Mouse (Mus musculus) heart, embryonic 15.5 days (tissue): Measurements from ENCODE around the gene Zfp423. TPM values are rescaled to one million over a fixed set of nuclear protein-coding genes. Genes with fewer than 3 reads are reported as not detected.

ENCODE experiments used
- ATAC-seq: fragments of 200-750 bp; cut with Nextera tagmentation; replicated peaks from 2 replicates; pipeline ENCODE4 v1.8.0; 2017; ENCODE audit warnings: low read depth, moderate TSS enrichment; ENCODE audit not compliant: insufficient number of reproducible peaks, insufficient read depth, low FRiP score
- H3K27ac ChIP-seq: fragments of 300-500 bp; sonication (generic); 2 replicates; pipeline ENCODE4 v1.5.1; 2015; ENCODE audit warnings: mild to moderate bottlenecking, inconsistent platforms
- H3K27me3 ChIP-seq: fragments of 300-500 bp; sonication (generic); 2 replicates; pipeline ENCODE4 v1.6.1; 2015; ENCODE audit warnings: inconsistent platforms
- H3K36me3 ChIP-seq: fragments of 300-500 bp; sonication (generic); 2 replicates; pipeline ENCODE4 v1.6.1; 2015; ENCODE audit warnings: mild to moderate bottlenecking, inconsistent platforms
- H3K4me1 ChIP-seq: fragments of 300-500 bp; sonication (generic); replicated peaks from 2 replicates; pipeline ENCODE4 v1.6.1; 2015; ENCODE audit warnings: inconsistent platforms
- H3K4me2 ChIP-seq: fragments of 300-500 bp; sonication (generic); 2 replicates; pipeline ENCODE4 v1.6.1; 2015; ENCODE audit warnings: inconsistent platforms, mild to moderate bottlenecking, moderate library complexity
- H3K4me3 ChIP-seq: fragments of 300-500 bp; sonication (generic); 2 replicates; pipeline ENCODE4 v1.5.1; 2015; ENCODE audit warnings: mild to moderate bottlenecking, inconsistent platforms
- H3K9ac ChIP-seq: fragments of 300-500 bp; sonication (generic); 2 replicates; pipeline ENCODE4 v1.6.1; 2015; ENCODE audit warnings: mild to moderate bottlenecking, inconsistent platforms
- H3K9me3 ChIP-seq: fragments of 300-500 bp; sonication (generic); replicated peaks from 2 replicates; pipeline ENCODE4 v1.6.1; 2016; ENCODE audit warnings: inconsistent platforms
- WGBS: fragments of 180-500 bp; shearing (Covaris S2); methylation state at CpG from one replicate; pipeline ENCODE4 v1.1.7; 2015; ENCODE audit warnings: mixed read lengths; 5-methylcytosine and 5-hydroxymethylcytosine counted together
- polyA plus RNA-seq: library from polyadenylated mRNA; unstranded; fragments of >200 nt; fragmentation: Nextera tagmentation; extraction: Ambion mirVana; gene quantifications from 2 replicates; pipeline ENCODE4 v1.2.1, GENCODE M21; 2015

The Zfp423 gene
- polyA plus RNA-seq, 1 experiment from 2014 or later, result 3.6 TPM

GRCm38 (mm10) chr8:87819263-87819662 lies 140.1 kb downstream of the Zfp423 start:
- Histone ChIP-seq H3K4me2 (no peak overlapping the region), H3K4me3 (no peak overlapping the region), H3K27ac (no peak overlapping the region), H3K27me3 (no peaks in the 10 kb centered on the region), H3K9me3 (no peaks in the 10 kb centered on the region), H3K4me1 (peaks cover 15% of the 10 kb centered on the region), H3K9ac (no peak overlapping the region), H3K36me3 (no peaks in the 10 kb centered on the region)
- 83% methylated on average over 3 of the region's 3 CpGs for WGBS
- no peak for ATAC-seq

GRCm38 (mm10) chr8:87818506-87818905 lies 140.9 kb downstream of the Zfp423 start:
- Histone ChIP-seq H3K4me3 (no peak overlapping the region), H3K36me3 (no peaks in the 10 kb centered on the region), H3K9ac (no peak overlapping the region), H3K27ac (no peak overlapping the region), H3K4me2 (no peak overlapping the region), H3K9me3 (no peaks in the 10 kb centered on the region), H3K4me1 (peaks cover 15% of the 10 kb centered on the region), H3K27me3 (no peaks in the 10 kb centered on the region)
- WGBS, result 82% methylated on average over 7 of the region's 7 CpGs
- no peak for ATAC-seq

DNA sequence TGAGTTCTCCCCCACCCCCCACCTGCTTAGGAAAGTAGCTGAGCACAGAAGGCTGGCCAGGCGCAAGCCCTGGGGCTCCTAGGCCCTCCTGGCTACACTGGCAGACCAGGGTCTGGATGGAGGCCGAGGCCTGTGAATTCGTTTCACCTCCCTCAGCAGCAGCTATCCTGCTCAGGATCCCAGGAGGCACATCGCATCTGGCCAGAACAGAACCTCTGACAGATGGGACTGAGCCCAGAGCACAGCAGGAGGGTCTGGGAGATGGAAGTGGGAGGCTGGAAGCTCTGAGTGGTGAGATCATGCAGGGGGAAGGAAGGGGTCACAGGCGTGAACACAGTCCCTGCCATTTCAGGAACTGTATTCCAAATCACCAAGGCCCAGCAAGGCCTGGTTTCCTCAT lies 143.3 kb downstream of the Zfp423 start:
- H3K27me3 ChIP-seq, result no peaks in the 10 kb centered on the region

DNA sequence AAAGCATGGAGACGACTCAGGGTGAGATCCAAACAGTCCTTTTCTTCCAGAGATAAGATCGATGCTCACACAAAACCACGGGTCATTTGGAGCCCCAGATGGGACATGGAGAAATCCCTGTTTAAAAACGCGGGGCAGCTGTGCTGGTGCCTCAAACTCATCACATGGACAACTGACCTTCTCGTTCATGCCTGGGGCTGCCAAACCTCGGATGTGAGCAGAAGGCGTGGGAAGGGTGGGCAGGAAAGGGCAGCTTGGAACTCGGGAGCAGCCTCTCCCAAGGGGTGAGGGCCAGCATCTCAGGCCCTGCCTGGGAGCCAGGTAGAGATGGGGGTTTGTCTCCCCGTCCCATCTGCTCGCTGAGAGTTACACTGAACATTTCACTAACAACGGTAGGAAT lies 146.7 kb downstream of the Zfp423 start:
- Histone ChIP-seq H3K4me3 (no peak overlapping the region), H3K36me3 (no peaks in the 10 kb centered on the region), H3K9me3 (no peaks in the 10 kb centered on the region), H3K27me3 (no peaks in the 10 kb centered on the region), H3K27ac (no peak overlapping the region), H3K9ac (no peak overlapping the region), H3K4me2 (no peak overlapping the region), H3K4me1 (peaks cover 2% of the 10 kb centered on the region; the same call in 1 of the 2 replicates)
- no peak for ATAC-seq
- 58% methylated on average over 12 of the region's 12 CpGs for WGBS

More for the DNA sequence above, 143.3 kb downstream of the Zfp423 start:
- Histone ChIP-seq H3K4me3 (no peak overlapping the region), H3K4me2 (no peak overlapping the region), H3K27ac (no peak overlapping the region), H3K9ac (no peak overlapping the region), H3K4me1 (peaks cover 2% of the 10 kb centered on the region; the same call in 1 of the 2 replicates), H3K9me3 (no peaks in the 10 kb centered on the region), H3K36me3 (no peaks in the 10 kb centered on the region)
- ATAC-seq, result no peak; the same call in 1 of the 2 replicates
- 48% methylated on average over 5 of the region's 5 CpGs for WGBS

GRCm38 (mm10) chr8:87812069-87812449 lies 147.3 kb downstream of the Zfp423 start:
- Histone ChIP-seq H3K4me2 (no peak overlapping the region), H3K4me3 (no peak overlapping the region), H3K27ac (no peak overlapping the region), H3K36me3 (no peaks in the 10 kb centered on the region), H3K27me3 (no peaks in the 10 kb centered on the region), H3K4me1 (peaks cover 2% of the 10 kb centered on the region; the same call in 1 of the 2 replicates), H3K9ac (no peak overlapping the region), H3K9me3 (no peaks in the 10 kb centered on the region)
- WGBS, result 76% methylated on average over 2 of the region's 2 CpGs
- no peak for ATAC-seq

DNA sequence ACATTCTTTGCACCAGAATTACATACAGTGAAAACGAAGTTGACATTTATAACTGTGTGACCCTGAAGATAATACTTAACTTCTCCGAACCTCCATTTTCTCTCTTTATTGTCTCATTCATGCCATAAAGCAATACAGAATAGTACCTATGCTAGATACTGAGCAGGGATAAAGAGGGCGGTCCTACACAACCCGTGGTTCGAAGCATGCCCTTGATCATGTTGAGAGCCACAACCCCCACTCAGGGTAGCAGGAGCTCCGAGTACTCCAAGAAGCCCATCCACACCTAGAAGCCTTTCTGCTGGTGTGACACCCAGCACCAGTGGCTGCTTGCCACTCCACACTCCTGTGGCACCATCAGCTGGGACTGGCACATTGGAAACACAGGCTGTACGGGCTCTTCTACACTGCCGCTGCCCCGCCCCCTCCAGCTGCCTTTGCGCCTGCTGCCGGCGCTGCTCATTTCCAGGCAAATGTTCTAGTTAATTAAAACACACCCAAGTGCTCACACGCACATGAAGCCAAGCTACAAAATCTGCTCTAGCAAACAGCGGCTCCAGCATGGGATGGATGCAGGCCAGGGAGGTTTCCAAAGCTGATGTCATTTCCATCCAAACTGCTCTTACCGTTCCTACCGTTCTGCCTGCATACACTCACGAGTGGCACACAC lies 147.9 kb downstream of the Zfp423 start:
- Histone ChIP-seq H3K36me3 (no peaks in the 10 kb centered on the region), H3K4me1 (peaks cover 2% of the 10 kb centered on the region; the same call in 1 of the 2 replicates), H3K9ac (no peak overlapping the region), H3K27ac (no peak overlapping the region), H3K27me3 (no peaks in the 10 kb centered on the region), H3K9me3 (no peaks in the 10 kb centered on the region), H3K4me3 (no peak overlapping the region), H3K4me2 (no peak overlapping the region)
- WGBS, result 70% methylated on average over 17 of the region's 17 CpGs
- ATAC-seq, result no peak

DNA sequence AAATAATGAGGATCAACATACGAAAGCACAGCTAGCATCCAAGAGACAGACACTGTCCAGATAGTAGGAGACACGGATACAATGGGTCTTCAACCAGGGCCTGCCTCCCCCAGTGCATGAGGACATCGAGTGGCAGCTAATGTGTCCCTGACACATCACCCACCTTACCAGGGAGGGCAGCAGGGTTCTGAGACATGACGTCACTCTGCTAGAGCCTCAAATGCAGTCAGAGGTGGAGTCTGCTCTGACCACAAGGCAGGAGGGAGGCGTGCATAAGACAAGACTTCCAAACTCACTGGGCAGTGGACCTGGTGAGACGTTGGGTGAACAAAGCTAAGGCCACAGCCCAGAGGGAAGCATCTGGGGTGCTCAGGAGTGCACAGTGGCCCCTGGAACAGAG lies 148.6 kb downstream of the Zfp423 start:
- Histone ChIP-seq H3K36me3 (no peaks in the 10 kb centered on the region), H3K9ac (no peak overlapping the region), H3K9me3 (no peaks in the 10 kb centered on the region), H3K27me3 (no peaks in the 10 kb centered on the region), H3K4me1 (peaks cover 2% of the 10 kb centered on the region; the same call in 1 of the 2 replicates), H3K4me3 (no peak overlapping the region), H3K4me2 (no peak overlapping the region), H3K27ac (no peak overlapping the region)
- 65% methylated on average over 6 of the region's 6 CpGs for WGBS
- ATAC-seq, result no peak

GRCm38 (mm10) chr8:87804327-87804900 lies 155.0 kb downstream of the Zfp423 start:
- peak overlapping the region; percentile 34; the same call in 1 of the 2 replicates for H3K27ac ChIP-seq
- peaks cover 15% of the 10 kb centered on the region for H3K4me1 ChIP-seq
- H3K27me3 ChIP-seq, result 0 out of 2 replicates have a peak, but pooled peaks cover 3% of the 10 kb centered on the region
- H3K9ac ChIP-seq, result no peak overlapping the region
- WGBS, result 36% methylated on average over 11 of the region's 11 CpGs
- H3K36me3 ChIP-seq, result no peaks in the 10 kb centered on the region
- 0 out of 2 replicates have a peak overlapping the region, but pooled peaks have one; percentile 23 for H3K4me2 ChIP-seq
- H3K9me3 ChIP-seq, result no peaks in the 10 kb centered on the region
- no peak overlapping the region for H3K4me3 ChIP-seq
- peak; percentile 45 for ATAC-seq

- WGBS, result 51% methylated on average over 10 of the region's 10 CpGs
- Histone ChIP-seq H3K36me3 (no peaks in the 10 kb centered on the region), H3K27ac (no peak overlapping the region), H3K9ac (no peak overlapping the region), H3K27me3 (0 out of 2 replicates have a peak, but pooled peaks cover 3% of the 10 kb centered on the region), H3K4me3 (no peak overlapping the region), H3K4me2 (no peak overlapping the region), H3K9me3 (no peaks in the 10 kb centered on the region), H3K4me1 (peaks cover 15% of the 10 kb centered on the region)
- ATAC-seq, result no peak
Observed at GRCm38 (mm10) chr8:87803437-87803836, 156.0 kb downstream of the Zfp423 start.

DNA sequence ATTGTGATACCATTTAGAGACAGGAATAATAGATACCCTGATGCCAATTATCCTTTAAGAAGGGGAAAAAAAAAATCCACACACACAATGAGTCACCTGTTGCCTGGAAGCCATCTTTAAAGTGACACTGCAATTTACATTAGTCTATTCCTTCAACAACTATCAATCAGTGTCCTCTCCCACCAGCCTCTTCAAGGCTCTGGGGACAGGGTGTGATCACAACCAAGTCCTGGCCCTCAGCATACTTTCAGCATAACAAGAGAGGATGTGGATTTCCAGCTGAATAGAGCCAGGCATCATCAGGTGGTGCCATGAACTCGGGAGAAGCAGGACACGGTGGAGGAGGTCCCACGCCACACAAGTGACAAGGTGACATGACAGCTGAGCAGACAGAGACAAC lies 156.8 kb downstream of the Zfp423 start:
- no peaks in the 10 kb centered on the region for H3K9me3 ChIP-seq
- no peak overlapping the region for H3K4me3 ChIP-seq
- no peak overlapping the region for H3K27ac ChIP-seq
- 0 out of 2 replicates have a peak, but pooled peaks cover 3% of the 10 kb centered on the region for H3K27me3 ChIP-seq
- ATAC-seq, result no peak
- H3K4me1 ChIP-seq, result peaks cover 15% of the 10 kb centered on the region
- H3K9ac ChIP-seq, result no peak overlapping the region
- WGBS, result 42% methylated on average over 3 of the region's 3 CpGs
- H3K36me3 ChIP-seq, result no peaks in the 10 kb centered on the region
- no peak overlapping the region for H3K4me2 ChIP-seq

- Histone ChIP-seq H3K27me3 (0 out of 2 replicates have a peak, but pooled peaks cover 11% of the 10 kb centered on the region), H3K4me1 (peaks cover 15% of the 10 kb centered on the region), H3K4me2 (no peak overlapping the region), H3K9ac (no peak overlapping the region), H3K9me3 (no peaks in the 10 kb centered on the region), H3K4me3 (no peak overlapping the region), H3K36me3 (no peaks in the 10 kb centered on the region), H3K27ac (no peak overlapping the region)
- WGBS, result 72% methylated on average over 11 of the region's 11 CpGs
- no peak for ATAC-seq
Observed at GRCm38 (mm10) chr8:87800121-87800520, 159.3 kb downstream of the Zfp423 start.
